Mouse (Mus musculus): ENCODE measurements around the gene Mrpl52. TPM values are rescaled to one million over a fixed set of nuclear protein-coding genes. Genes with fewer than 3 reads are reported as not detected.

The Mrpl52 gene
- polyA plus RNA-seq (2017; shearing (Covaris generic)), result 100 to 1,000 TPM; 198 to 272 TPM

GRCm38 (mm10) chr14:54426689-54427398 lies at the start of gene Mrpl52:
Gene Mrpl52 (plus strand): TSS chr14:54426909.

GRCm38 (mm10) chr14:54417623-54418081 lies 9.1 kb upstream of the Mrpl52 start, which contains the start of gene Slc7a7:
Gene Slc7a7 (minus strand): TSS chr14:54417780.

GRCm38 (mm10) chr14:54431334-54432077 lies 4.8 kb downstream of the Mrpl52 start, which contains the start of gene Mmp14:
Gene Mmp14 (plus strand): TSS chr14:54431612.

GRCm38 (mm10) chr14:54463959-54464292 lies 37.2 kb downstream of the Mrpl52 start, which contains the start of gene Lrp10:
Gene Lrp10 (plus strand): TSS chr14:54464137.

GRCm38 (mm10) chr14:54475941-54476844 lies 49.5 kb downstream of the Mrpl52 start, which contains the start of gene Rem2:
Gene Rem2 (plus strand): TSS chr14:54476100.

Other genes starting within 250 kb of the Mrpl52 start
- gene Dad1, start 172.8 kb upstream of the Mrpl52 start, polyA plus RNA-seq (2017; shearing (Covaris generic)), result 100 to 1,000 TPM; 407 to 503 TPM
- 10 to 100 TPM; 16.3 to 18.4 TPM for gene Abhd4, start 172.7 kb upstream of the Mrpl52 start, polyA plus RNA-seq (2017; shearing (Covaris generic))
- gene Olfr49, start 142.0 kb upstream of the Mrpl52 start, polyA plus RNA-seq (2017; shearing (Covaris generic)), result under 1 TPM in 1 of 2 experiments, not detected in 1; 0.25 TPM
- gene Oxa1l, start 66.1 kb upstream of the Mrpl52 start, polyA plus RNA-seq (2017; shearing (Covaris generic)), result 10 to 100 TPM; 60.7 to 63.0 TPM
- gene Slc7a7, start 9.1 kb upstream of the Mrpl52 start, polyA plus RNA-seq (2017; shearing (Covaris generic)), result 1 to 10 TPM in 1 of 2 experiments, under 1 TPM in 1; 0.58 to 1.7 TPM
- 10 to 100 TPM in 1 of 2 experiments, 1 to 10 TPM in 1; 4.6 to 23.8 TPM for gene Mmp14, start 4.7 kb downstream of the Mrpl52 start, polyA plus RNA-seq (2017; shearing (Covaris generic))
- 100 to 1,000 TPM; 260 to 472 TPM for gene Lrp10, start 37.2 kb downstream of the Mrpl52 start, polyA plus RNA-seq (2017; shearing (Covaris generic))
- 1 to 10 TPM in 1 of 2 experiments, under 1 TPM in 1; 0.54 to 1.4 TPM for gene Rem2, start 49.2 kb downstream of the Mrpl52 start, polyA plus RNA-seq (2017; shearing (Covaris generic))
- gene Prmt5, start 90.6 kb downstream of the Mrpl52 start, polyA plus RNA-seq (2017; shearing (Covaris generic)), result 10 to 100 TPM; 34.1 to 45.7 TPM
- 10 to 100 TPM; 37.6 to 42.8 TPM for gene Haus4, start 127.7 kb downstream of the Mrpl52 start, polyA plus RNA-seq (2017; shearing (Covaris generic))
- under 1 TPM; 0.17 to 0.18 TPM for gene Ajuba, start 150.6 kb downstream of the Mrpl52 start, polyA plus RNA-seq (2017; shearing (Covaris generic))
- 1 to 10 TPM; 1.3 to 3.3 TPM for gene 4931414P19Rik, start 179.1 kb downstream of the Mrpl52 start, polyA plus RNA-seq (2017; shearing (Covaris generic))
- gene Psmb5, start 191.1 kb downstream of the Mrpl52 start, polyA plus RNA-seq (2017; shearing (Covaris generic)), result 100 to 1,000 TPM; 242 to 247 TPM
- gene Psmb11, start 194.5 kb downstream of the Mrpl52 start, polyA plus RNA-seq (2017; shearing (Covaris generic)), result under 1 TPM in 1 of 2 experiments, not detected in 1; 0.12 TPM
- not detected for gene Gm17606, start 214.0 kb downstream of the Mrpl52 start, polyA plus RNA-seq (2017; shearing (Covaris generic))
- 1 to 10 TPM; 1.4 to 4.0 TPM for gene Cdh24, start 214.5 kb downstream of the Mrpl52 start, polyA plus RNA-seq (2017; shearing (Covaris generic))

All from activated CD4-positive, CD25-positive, alpha-beta regulatory T cell (primary cell).